Mouse (Mus musculus): ENCODE data around the gene Prkca. TPM values are rescaled to one million over a fixed set of nuclear protein-coding genes. Genes with fewer than 3 reads are reported as not detected.

Prkca gene
- polyA plus RNA-seq, 1 experiment from 2014 or later = 7.0 TPM

GRCm38 (mm10) chr11:108117360-108118050 lies 226.2 kb downstream of the Prkca start:
- Histone ChIP-seq H3K4me2 (replicated peaks; ENCODE audit: low read depth, low read length) (no peak overlapping the region), H3K27ac (ENCODE audit: low read length) (no peak overlapping the region), H3K27me3 (ENCODE audit: insufficient read depth, low read length) (no peaks in the 10 kb centered on the region), H3K4me3 (ENCODE audit: low read length) (no peak overlapping the region), H3K4me1 (ENCODE audit: insufficient read depth, low read length) (peaks cover 9% of the 10 kb centered on the region), H3K9ac (replicated peaks; ENCODE audit: low read length) (no peak overlapping the region), H3K9me3 (ENCODE audit: low read length) (no peaks in the 10 kb centered on the region), H3K36me3 (ENCODE audit: insufficient read depth, low read length) (no peaks in the 10 kb centered on the region)
- 65% methylated on average over 10 of the region's 10 CpGs for WGBS
- no peak for ATAC-seq (ENCODE audit: low FRiP score, low TSS enrichment)

- no peaks in the 10 kb centered on the region for H3K9me3 ChIP-seq (ENCODE audit: low read length)
- no peaks in the 10 kb centered on the region for H3K27me3 ChIP-seq (ENCODE audit: insufficient read depth, low read length)
- no peaks in the 10 kb centered on the region for H3K36me3 ChIP-seq (ENCODE audit: insufficient read depth, low read length)
- ATAC-seq (ENCODE audit: low FRiP score, low TSS enrichment) = no peak
- no peak overlapping the region for H3K4me2 ChIP-seq (replicated peaks; ENCODE audit: low read depth, low read length)
- H3K4me1 ChIP-seq (ENCODE audit: insufficient read depth, low read length) = peaks cover 4% of the 10 kb centered on the region
- H3K9ac ChIP-seq (replicated peaks; ENCODE audit: low read length) = no peak overlapping the region
- WGBS = 84% methylated on average over 3 of the region's 3 CpGs
- no peak overlapping the region for H3K27ac ChIP-seq (ENCODE audit: low read length)
- H3K4me3 ChIP-seq (ENCODE audit: low read length) = no peak overlapping the region
These were observed 229.6 kb downstream of the Prkca start for GRCm38 (mm10) chr11:108114091-108114490.

GRCm38 (mm10) chr11:108112437-108112836 lies 231.3 kb downstream of the Prkca start:
- no peak overlapping the region for H3K27ac ChIP-seq (ENCODE audit: low read length)
- no peak overlapping the region for H3K4me2 ChIP-seq (replicated peaks; ENCODE audit: low read depth, low read length)
- H3K4me1 ChIP-seq (ENCODE audit: insufficient read depth, low read length) = peaks cover 4% of the 10 kb centered on the region
- WGBS = 48% methylated on average over 3 of the region's 3 CpGs
- no peak overlapping the region for H3K9ac ChIP-seq (replicated peaks; ENCODE audit: low read length)
- no peak for ATAC-seq (ENCODE audit: low FRiP score, low TSS enrichment)
- no peak overlapping the region for H3K4me3 ChIP-seq (ENCODE audit: low read length)
- no peaks in the 10 kb centered on the region for H3K9me3 ChIP-seq (ENCODE audit: low read length)
- no peaks in the 10 kb centered on the region for H3K27me3 ChIP-seq (ENCODE audit: insufficient read depth, low read length)
- no peaks in the 10 kb centered on the region for H3K36me3 ChIP-seq (ENCODE audit: insufficient read depth, low read length)

- Histone ChIP-seq H3K9me3 (ENCODE audit: low read length) (peaks cover 7% of the 10 kb centered on the region; the same call in 1 of the 2 replicates), H3K4me2 (replicated peaks; ENCODE audit: low read depth, low read length) (no peak overlapping the region), H3K27me3 (ENCODE audit: insufficient read depth, low read length) (no peaks in the 10 kb centered on the region), H3K4me1 (ENCODE audit: insufficient read depth, low read length) (0 out of 2 replicates have a peak, but pooled peaks cover 6% of the 10 kb centered on the region), H3K36me3 (ENCODE audit: insufficient read depth, low read length) (no peaks in the 10 kb centered on the region), H3K27ac (ENCODE audit: low read length) (no peak overlapping the region), H3K4me3 (ENCODE audit: low read length) (no peak overlapping the region), H3K9ac (replicated peaks; ENCODE audit: low read length) (no peak overlapping the region)
- 94% methylated on average over 6 of the region's 6 CpGs for WGBS
- ATAC-seq (ENCODE audit: low FRiP score, low TSS enrichment) = no peak
These were observed 239.6 kb downstream of the Prkca start for GRCm38 (mm10) chr11:108104085-108104484.

- WGBS = 63% methylated on average over 8 of the region's 8 CpGs
- peaks cover 7% of the 10 kb centered on the region; the same call in 1 of the 2 replicates for H3K9me3 ChIP-seq (ENCODE audit: low read length)
- H3K27ac ChIP-seq (ENCODE audit: low read length) = no peak overlapping the region
- H3K4me2 ChIP-seq (replicated peaks; ENCODE audit: low read depth, low read length) = no peak overlapping the region
- no peaks in the 10 kb centered on the region for H3K27me3 ChIP-seq (ENCODE audit: insufficient read depth, low read length)
- 0 out of 2 replicates have a peak, but pooled peaks have one; percentile 39 for ATAC-seq (ENCODE audit: low FRiP score, low TSS enrichment)
- no peak overlapping the region for H3K4me3 ChIP-seq (ENCODE audit: low read length)
- 0 out of 2 replicates have a peak, but pooled peaks cover 6% of the 10 kb centered on the region for H3K4me1 ChIP-seq (ENCODE audit: insufficient read depth, low read length)
- no peaks in the 10 kb centered on the region for H3K36me3 ChIP-seq (ENCODE audit: insufficient read depth, low read length)
- no peak overlapping the region for H3K9ac ChIP-seq (replicated peaks; ENCODE audit: low read length)
These were observed 242.3 kb downstream of the Prkca start for GRCm38 (mm10) chr11:108101280-108101950.

- no peak overlapping the region for H3K9ac ChIP-seq (replicated peaks; ENCODE audit: low read length)
- 61% methylated on average over 7 of the region's 7 CpGs for WGBS
- H3K4me1 ChIP-seq (ENCODE audit: insufficient read depth, low read length) = no peaks in the 10 kb centered on the region
- no peak overlapping the region for H3K4me3 ChIP-seq (ENCODE audit: low read length)
- H3K4me2 ChIP-seq (replicated peaks; ENCODE audit: low read depth, low read length) = no peak overlapping the region
- no peaks in the 10 kb centered on the region for H3K36me3 ChIP-seq (ENCODE audit: insufficient read depth, low read length)
- H3K27me3 ChIP-seq (ENCODE audit: insufficient read depth, low read length) = no peaks in the 10 kb centered on the region
- no peak overlapping the region for H3K27ac ChIP-seq (ENCODE audit: low read length)
- 0 out of 2 replicates have a peak, but pooled peaks cover under 1% of the 10 kb centered on the region for H3K9me3 ChIP-seq (ENCODE audit: low read length)
- ATAC-seq (ENCODE audit: low FRiP score, low TSS enrichment) = no peak
These were observed 245.4 kb downstream of the Prkca start for GRCm38 (mm10) chr11:108098306-108098705.

- no peak for ATAC-seq (ENCODE audit: low FRiP score, low TSS enrichment)
- Histone ChIP-seq H3K9ac (replicated peaks; ENCODE audit: low read length) (no peak overlapping the region), H3K9me3 (ENCODE audit: low read length) (no peaks in the 10 kb centered on the region), H3K4me1 (ENCODE audit: insufficient read depth, low read length) (no peaks in the 10 kb centered on the region), H3K4me2 (replicated peaks; ENCODE audit: low read depth, low read length) (no peak overlapping the region), H3K36me3 (ENCODE audit: insufficient read depth, low read length) (no peaks in the 10 kb centered on the region), H3K27ac (ENCODE audit: low read length) (no peak overlapping the region), H3K4me3 (ENCODE audit: low read length) (no peak overlapping the region), H3K27me3 (ENCODE audit: insufficient read depth, low read length) (no peaks in the 10 kb centered on the region)
- WGBS = 94% methylated on average over 5 of the region's 5 CpGs
These were observed 248.9 kb downstream of the Prkca start for GRCm38 (mm10) chr11:108094796-108095195.

- Histone ChIP-seq H3K9me3 (ENCODE audit: low read length) (no peaks in the 10 kb centered on the region), H3K4me3 (ENCODE audit: low read length) (no peak overlapping the region), H3K27ac (ENCODE audit: low read length) (no peak overlapping the region), H3K4me1 (ENCODE audit: insufficient read depth, low read length) (no peaks in the 10 kb centered on the region), H3K36me3 (ENCODE audit: insufficient read depth, low read length) (no peaks in the 10 kb centered on the region), H3K9ac (replicated peaks; ENCODE audit: low read length) (no peak overlapping the region), H3K4me2 (replicated peaks; ENCODE audit: low read depth, low read length) (no peak overlapping the region), H3K27me3 (ENCODE audit: insufficient read depth, low read length) (no peaks in the 10 kb centered on the region)
- WGBS = 87% methylated on average over 4 of the region's 4 CpGs
- no peak for ATAC-seq (ENCODE audit: low FRiP score, low TSS enrichment)
These were observed 250.5 kb downstream of the Prkca start for GRCm38 (mm10) chr11:108093248-108093647.

GRCm38 (mm10) chr11:108091238-108091637 lies 252.5 kb downstream of the Prkca start:
- H3K9ac ChIP-seq (replicated peaks; ENCODE audit: low read length) = no peak overlapping the region
- no peak overlapping the region for H3K4me3 ChIP-seq (ENCODE audit: low read length)
- no peaks in the 10 kb centered on the region for H3K9me3 ChIP-seq (ENCODE audit: low read length)
- H3K27me3 ChIP-seq (ENCODE audit: insufficient read depth, low read length) = no peaks in the 10 kb centered on the region
- ATAC-seq (ENCODE audit: low FRiP score, low TSS enrichment) = no peak
- no peaks in the 10 kb centered on the region for H3K4me1 ChIP-seq (ENCODE audit: insufficient read depth, low read length)
- no peak overlapping the region for H3K27ac ChIP-seq (ENCODE audit: low read length)
- H3K4me2 ChIP-seq (replicated peaks; ENCODE audit: low read depth, low read length) = no peak overlapping the region
- 92% methylated on average over 3 of the region's 3 CpGs for WGBS
- no peaks in the 10 kb centered on the region for H3K36me3 ChIP-seq (ENCODE audit: insufficient read depth, low read length)

- H3K4me3 ChIP-seq (ENCODE audit: low read length) = no peak overlapping the region
- H3K27ac ChIP-seq (ENCODE audit: low read length) = no peak overlapping the region
- ATAC-seq (ENCODE audit: low FRiP score, low TSS enrichment) = no peak
- H3K4me1 ChIP-seq (ENCODE audit: insufficient read depth, low read length) = no peaks in the 10 kb centered on the region
- no peaks in the 10 kb centered on the region for H3K36me3 ChIP-seq (ENCODE audit: insufficient read depth, low read length)
- H3K4me2 ChIP-seq (replicated peaks; ENCODE audit: low read depth, low read length) = no peak overlapping the region
- 38% methylated on average over 8 of the region's 8 CpGs for WGBS
- H3K9ac ChIP-seq (replicated peaks; ENCODE audit: low read length) = no peak overlapping the region
- H3K9me3 ChIP-seq (ENCODE audit: low read length) = no peaks in the 10 kb centered on the region
- H3K27me3 ChIP-seq (ENCODE audit: insufficient read depth, low read length) = no peaks in the 10 kb centered on the region
These were observed 253.0 kb downstream of the Prkca start for GRCm38 (mm10) chr11:108090706-108091105.

Data from kidney, embryonic 16.5 days (tissue).